Mouse (Mus musculus) adrenal gland (tissue): Measurements from ENCODE around the gene Itgae.

Experiments used
- intact Hi-C: fragments of 180-260 bp; cut with DNase I; formaldehyde crosslinking; loops from one replicate; pipeline ENCODE4 v1.15.1; 2025

The Itgae gene

GRCm38 (mm10) chr11:73144261-73144681 lies 53.9 kb downstream of the Itgae start:
- intact Hi-C loops = loop anchor here (5.0 kb wide), 1 partner anchor 138 kb away; no protein-coding TSS in a partner anchor

DNA sequence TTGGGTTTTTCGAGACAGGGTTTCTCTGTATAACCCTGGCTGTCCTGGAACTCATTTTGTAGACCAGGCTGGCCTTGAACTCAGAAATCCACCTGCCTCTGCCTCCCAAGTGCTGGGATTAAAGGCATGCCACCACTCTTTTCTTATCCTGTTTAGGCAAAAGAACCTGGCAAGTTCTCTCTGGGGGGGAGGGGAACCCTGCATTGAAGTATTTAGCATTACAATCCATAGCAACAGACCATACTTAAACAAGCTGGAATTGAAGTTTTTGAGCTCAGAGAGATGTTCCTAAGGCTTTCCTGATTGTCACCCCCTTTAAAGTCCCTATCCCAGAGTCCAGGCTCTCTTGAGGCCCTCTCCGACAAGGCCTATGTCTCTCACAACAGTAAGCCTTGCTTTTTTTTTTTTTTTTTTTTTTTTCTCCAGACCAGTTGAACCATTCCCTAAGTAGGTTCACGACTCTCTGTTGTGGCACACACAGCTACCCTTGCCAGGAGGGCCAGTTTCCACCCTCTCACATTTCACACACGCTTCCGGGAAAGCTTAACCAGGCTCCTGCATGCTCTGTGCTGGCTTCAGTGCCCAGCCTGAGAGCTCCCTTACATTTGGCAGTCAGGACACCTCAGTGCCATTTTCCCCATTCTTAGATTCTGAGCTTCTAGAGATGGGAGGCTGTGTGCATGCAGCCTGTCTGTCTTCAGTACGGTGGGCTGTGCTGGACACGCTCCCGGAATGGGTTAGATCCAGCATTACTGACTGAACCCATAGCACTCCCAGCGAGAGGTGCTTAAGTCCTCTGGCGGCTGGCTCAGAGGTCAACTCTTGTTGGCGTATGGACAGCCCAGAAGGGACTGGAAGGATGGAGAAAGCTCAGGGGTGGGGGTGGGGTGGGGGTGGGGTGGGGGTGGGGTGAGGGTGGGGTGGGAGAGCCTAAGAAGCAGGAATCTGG lies 55.9 kb downstream of the Itgae start:
- intact Hi-C loops = no loop called here

DNA sequence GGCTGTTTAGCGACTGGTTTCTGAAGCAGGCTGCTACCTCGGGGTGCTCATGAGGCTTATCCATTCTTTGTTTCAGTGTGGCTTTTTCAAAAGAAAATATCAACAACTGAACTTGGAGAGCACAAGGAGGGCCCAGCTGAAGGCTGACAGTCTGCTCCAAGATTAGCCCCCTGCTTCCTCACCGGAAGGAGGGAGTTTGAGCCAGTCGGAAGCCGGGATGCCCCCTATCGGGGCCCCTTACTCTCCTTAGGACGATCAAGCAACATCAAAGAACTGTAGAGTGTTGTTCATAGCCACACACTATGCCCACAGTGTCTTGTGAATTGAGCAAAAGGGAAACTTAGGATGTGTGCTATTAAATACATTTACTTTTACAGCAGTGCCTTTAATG lies 56.6 kb downstream of the Itgae start:
- intact Hi-C loops = no loop called here

DNA sequence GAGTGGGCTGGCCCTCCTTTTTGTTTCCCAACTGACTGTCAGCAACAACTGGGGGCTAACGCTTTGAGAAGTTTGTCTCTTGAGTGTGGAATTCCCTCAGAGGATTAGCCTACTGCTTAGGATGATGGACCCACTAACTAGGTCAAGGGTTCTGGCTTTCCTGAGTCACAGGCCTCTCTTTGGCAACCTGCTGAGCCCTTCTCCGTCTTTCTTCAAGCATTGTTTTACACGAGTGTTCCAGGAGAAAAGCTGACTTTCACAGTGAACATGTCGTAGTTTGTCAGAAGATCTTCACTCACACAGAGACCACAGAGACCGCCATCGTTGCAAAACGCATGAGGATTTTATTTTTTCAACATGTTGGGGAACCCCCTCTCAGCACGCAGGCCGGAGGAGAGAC lies 57.8 kb downstream of the Itgae start:
- intact Hi-C loops = no loop called here

GRCm38 (mm10) chr11:73155071-73155470 lies 64.7 kb downstream of the Itgae start:
- intact Hi-C loops = no loop called here

- intact Hi-C loops = no loop called here
Observed at GRCm38 (mm10) chr11:73159957-73160810, 69.8 kb downstream of the Itgae start, which contains the start of gene P2rx5. Gene P2rx5 (plus strand): TSS chr11:73160421.

- intact Hi-C loops = no loop called here
Observed at GRCm38 (mm10) chr11:73160811-73161200, 70.4 kb downstream of the Itgae start.

- intact Hi-C loops = no loop called here
Observed at GRCm38 (mm10) chr11:73161616-73162015, 71.2 kb downstream of the Itgae start.

DNA sequence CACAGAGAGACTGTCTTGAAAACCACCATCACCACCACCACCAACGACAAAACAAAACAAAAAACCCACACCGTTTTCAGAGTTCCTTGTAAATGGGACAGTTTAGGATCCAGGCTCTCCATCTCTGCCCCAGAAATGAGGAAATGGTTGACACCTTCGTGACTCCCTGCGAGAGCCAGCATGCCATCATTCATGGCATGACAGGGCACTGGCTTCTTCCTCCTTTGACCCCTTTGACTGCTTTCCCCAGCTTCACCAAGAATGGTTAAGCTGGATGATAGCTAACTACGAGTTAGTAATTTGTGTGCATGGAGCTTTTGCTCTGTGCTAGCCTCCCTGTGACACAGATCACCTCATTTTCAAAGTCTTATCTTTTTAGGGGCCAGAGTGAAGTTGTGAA lies 71.9 kb downstream of the Itgae start:
- intact Hi-C loops = no loop called here

DNA sequence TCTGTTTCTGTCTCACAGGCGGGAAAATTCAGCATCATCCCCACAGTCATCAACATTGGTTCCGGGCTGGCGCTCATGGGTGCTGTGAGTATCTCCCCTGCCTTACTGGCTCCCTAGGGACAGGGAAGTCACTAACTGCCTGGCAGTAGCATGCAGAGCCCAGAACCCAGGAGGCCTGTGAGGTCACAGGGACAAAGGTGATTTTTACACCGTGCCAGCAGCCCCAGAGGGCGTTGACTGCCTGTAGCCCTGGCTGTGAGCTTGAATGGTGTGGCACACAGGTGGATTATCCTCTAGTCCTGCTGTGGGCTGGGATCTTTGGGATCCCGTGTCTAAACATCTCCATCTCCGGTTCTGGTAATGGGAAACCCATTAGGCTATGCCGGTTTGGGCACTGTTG lies 77.7 kb downstream of the Itgae start:
- intact Hi-C loops = no loop called here

GRCm38 (mm10) chr11:73168576-73168975 lies 78.2 kb downstream of the Itgae start:
- intact Hi-C loops = no loop called here

- intact Hi-C loops = no loop called here
Observed at GRCm38 (mm10) chr11:73169231-73169630, 78.8 kb downstream of the Itgae start.

DNA sequence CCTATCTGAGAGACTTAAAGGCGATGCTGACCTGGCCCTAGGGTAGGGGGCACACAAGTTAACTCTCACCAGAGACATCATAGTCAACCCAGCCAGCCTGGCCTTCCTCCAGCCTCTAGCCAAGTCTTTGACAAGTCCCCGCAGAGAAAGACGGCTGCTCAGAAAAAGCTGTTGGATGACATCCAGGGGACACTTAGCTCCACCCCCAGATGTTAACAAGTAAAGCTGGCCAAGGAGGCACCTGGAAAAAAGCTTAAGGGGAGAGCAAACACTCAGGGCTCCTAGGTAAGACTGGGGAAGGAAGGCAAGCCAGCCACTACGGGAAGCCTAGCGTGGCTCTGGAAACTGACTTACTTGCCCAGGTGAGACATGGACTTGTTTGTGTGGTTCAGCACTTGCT lies 81.8 kb downstream of the Itgae start:
- intact Hi-C loops = no loop called here

DNA sequence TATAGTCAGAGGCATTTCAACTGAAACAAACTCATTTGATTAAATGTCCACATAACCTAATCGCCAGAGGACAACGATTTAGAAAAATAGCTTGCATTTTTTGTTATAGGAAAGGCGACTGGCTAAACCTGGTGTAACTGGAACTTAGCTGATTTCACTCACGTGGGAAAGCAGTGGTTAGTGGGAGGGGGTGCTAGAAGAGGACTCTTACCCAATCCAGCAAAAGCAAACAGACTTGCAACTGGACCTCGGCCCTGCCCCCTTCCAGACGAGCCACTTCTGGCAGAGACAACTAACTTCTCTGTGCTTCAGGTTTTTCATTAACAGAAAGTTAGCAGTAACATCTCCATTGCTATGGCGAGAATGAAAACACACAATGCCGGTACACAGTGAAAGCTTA lies 85.2 kb downstream of the Itgae start:
- intact Hi-C loops = loop anchor here (5.0 kb wide), 1 partner anchor 38 kb away; the partner anchor contains the start of gene Haspin

DNA sequence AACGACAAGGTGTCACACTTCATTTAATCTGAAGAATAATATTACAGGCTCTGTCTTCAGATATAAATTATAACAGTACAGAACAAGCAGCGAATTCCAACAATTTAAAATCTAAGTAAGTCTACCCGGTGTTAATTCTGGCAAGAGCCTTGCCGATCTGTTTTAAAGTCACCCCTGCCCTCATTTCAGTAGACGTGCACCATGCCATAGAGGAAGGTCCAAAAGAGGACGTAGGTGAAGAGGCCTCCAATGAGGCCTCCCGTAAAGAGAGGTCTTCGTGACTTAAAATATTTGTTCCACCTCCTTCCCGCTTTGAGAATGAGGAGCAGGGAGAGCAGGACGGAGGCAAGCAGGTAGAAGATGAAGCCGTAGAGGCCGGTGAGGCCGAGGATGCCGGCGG lies 85.8 kb downstream of the Itgae start:
- intact Hi-C loops = loop anchor here (5.0 kb wide), 1 partner anchor 39 kb away; the partner anchor contains the start of gene Haspin

- intact Hi-C loops = loop anchor here (5.0 kb wide), 1 partner anchor 40 kb away; the partner anchor contains the start of gene Haspin
Observed at GRCm38 (mm10) chr11:73176608-73177508, 86.5 kb downstream of the Itgae start, which contains the start of the genes Emc6 and Tax1bp3. Gene Emc6 (minus strand): TSS chr11:73177037. Gene Tax1bp3 (plus strand): TSS chr11:73177083.

GRCm38 (mm10) chr11:73177509-73177875 lies 87.1 kb downstream of the Itgae start:
- intact Hi-C loops = loop anchor here (5.0 kb wide), 1 partner anchor 40 kb away; the partner anchor contains the start of gene Haspin

DNA sequence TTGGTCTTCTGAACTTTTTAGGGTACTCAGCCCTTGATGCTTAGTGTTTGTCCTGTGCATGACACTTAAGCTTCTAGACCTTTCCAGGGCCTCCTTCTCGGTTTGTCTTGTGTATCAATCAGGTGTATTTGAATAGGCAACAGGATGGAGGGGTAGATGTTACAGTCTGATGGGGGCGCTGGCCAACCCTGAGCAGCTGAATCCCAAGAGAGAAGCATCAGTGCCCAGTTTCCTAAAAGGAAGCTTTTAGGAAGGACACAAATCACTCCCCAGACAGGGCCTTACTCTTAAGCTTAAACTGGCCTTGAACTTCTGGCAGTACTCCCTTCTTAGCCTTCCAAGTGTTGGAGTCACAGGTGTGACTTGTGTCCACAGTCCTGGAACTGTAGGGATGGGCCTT lies 87.5 kb downstream of the Itgae start:
- intact Hi-C loops = loop anchor here (5.0 kb wide), 1 partner anchor 41 kb away; the partner anchor contains the start of gene Haspin

DNA sequence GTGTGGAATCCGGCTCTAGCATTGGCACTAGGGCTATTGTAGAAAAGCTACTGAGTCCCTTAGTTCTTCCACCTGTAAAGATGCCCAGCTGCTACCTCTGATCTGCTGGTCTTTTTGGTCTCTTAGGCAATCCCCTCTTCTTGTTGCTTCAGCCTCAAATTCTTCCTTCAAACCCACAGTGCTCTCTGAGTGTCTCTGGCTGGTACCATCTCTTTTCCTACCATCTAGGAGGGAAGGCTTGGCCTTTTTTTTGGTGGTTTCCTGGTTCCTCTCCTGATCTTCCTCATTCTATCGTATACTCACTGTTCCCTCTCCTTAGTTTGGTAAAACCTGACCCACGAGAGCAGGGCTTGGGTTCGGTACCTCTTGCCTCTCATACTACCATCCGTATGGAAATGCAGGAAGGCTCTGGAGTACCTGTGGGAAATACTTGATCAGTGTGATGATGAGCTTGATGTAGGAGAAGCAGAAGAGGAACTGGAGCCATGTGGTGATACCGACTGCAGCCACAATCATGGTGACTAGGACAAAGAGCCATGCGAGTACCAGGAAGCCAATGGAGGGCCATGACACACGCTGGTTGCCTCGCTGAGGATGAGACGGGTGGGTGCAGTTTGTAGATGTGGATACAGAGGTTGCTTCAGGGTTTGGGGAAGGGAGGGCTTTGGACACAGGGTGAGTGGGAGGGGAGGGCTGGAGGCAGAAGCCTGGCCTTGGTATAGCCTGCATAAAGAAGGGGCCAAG lies 95.7 kb downstream of the Itgae start:
- intact Hi-C loops = no loop called here

- intact Hi-C loops = no loop called here
Observed at GRCm38 (mm10) chr11:73187231-73187630, 96.8 kb downstream of the Itgae start.
